Mouse (Mus musculus) adrenal gland, adult 2 months (tissue): ENCODE measurements around the gene Fer. TPM values are rescaled to one million over a fixed set of nuclear protein-coding genes. Genes with fewer than 3 reads are reported as not detected.

Experiments used
- DNase-seq: peaks from one replicate; pipeline ENCODE4 v3.0.0; 2021
- polyA plus RNA-seq: library from polyadenylated mRNA; depleted of rRNA; stranded (reverse); fragments of >200 nt; gene quantifications from 2 replicates; pipeline ENCODE4 v1.2.3, GENCODE M21; 2012
- total RNA-seq, 2 experiments: library from RNA; stranded (reverse); gene quantifications; 2 replicates each; pipeline ENCODE4 v1.2.3; 2021

Gene Fer
- total and polyA plus RNA-seq, 3 experiments, result 0.83 to 18.7 (median 17.6) TPM

DNA sequence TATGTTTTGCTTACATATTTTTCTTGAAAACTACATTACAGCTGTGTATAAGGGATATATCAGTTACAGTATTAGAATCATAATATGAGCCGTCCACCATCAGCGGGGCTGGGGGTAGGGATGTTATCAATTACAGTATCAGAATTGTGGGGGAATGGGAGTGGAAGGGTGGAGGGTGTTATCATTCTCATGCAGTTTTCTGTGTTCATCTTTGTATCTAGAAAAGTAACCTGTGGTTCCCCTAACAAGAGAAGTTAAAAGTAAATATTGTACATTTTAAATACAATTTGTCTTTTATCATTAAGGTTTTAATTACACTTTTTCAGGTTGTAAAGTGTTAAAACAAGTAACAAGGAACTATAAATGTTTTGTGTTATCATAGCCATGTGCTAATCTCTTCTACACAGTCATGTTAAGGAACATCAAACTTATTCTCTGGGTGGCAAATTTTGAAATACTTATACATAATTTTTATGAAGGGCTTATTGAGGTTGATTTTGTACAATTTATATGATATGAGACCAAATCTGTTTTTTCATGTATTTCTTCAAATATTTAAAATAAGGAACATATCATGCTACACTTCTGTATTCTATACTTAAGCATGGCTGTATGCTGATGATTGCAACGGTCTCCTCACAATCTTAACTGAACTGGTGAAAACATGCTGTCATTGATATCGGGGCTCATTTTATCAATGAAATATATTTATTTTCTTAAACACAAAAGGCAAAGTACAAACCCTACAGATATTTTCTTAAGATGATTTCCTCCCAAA, 116.1 kb downstream of the Fer start:
- no peak for DNase-seq

GRCm38 (mm10) chr17:63980167-63980566, 117.3 kb downstream of the Fer start:
- no peak for DNase-seq

DNA sequence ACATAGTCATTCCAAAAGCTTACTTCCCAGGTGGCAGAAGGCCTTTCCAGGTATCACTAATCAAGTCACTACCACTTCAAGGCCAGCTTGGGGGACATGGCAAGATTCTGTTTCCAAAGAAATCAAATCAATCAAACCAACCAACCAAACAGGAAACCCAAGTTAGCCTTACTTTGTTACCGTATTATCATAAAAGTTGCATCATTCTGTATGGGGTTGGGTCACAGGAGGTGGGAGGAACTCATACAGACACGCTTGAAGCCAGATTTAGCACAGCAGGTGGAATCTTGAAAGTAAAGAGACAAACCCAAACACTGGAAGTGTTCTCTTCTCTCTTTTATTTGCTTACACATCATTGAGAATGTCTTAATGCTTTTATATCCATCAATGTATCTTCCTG, 125.8 kb downstream of the Fer start:
- DNase-seq, result no peak

DNA sequence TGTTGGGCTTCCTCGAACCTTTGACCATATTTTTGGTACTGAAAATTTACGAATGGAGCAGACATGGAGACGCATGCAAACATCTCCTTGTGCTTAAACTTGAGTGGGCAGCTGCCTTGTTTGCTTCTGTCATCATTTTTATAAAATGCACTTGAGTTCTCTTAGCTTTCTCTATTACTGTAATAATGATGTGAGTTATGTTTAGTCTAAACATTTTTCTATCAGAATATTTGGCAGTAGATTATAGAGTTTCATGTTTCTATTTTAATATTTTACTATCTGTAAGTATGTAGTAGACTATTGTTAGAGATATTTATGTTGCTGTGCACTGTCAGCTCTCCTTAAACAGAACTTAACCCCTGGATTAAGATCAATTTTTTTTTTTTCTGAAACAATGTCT, 128.3 kb downstream of the Fer start:
- no peak for DNase-seq

- DNase-seq, result peak; percentile 61
These were observed 133.1 kb downstream of the Fer start for GRCm38 (mm10) chr17:63995921-63996320.

DNA sequence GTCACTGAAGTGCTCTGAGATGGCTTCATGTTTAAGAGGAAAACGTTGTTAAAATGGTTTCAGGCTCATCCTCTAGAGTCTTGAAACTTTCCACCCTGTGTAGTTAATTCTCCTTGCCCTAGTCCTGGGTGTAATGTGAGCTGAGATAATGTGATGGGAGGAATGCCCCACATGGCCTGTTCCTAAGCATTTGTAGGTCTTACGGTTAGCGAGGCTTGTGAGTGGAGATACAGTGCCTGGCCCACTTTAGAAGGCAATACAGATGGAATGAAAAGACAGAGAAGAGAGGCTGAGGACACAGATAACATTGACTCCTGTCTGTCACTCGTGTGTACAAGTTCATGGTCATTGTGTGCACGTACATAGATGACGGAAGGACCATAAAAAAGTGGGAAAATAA, 134.8 kb downstream of the Fer start:
- DNase-seq, result no peak

DNA sequence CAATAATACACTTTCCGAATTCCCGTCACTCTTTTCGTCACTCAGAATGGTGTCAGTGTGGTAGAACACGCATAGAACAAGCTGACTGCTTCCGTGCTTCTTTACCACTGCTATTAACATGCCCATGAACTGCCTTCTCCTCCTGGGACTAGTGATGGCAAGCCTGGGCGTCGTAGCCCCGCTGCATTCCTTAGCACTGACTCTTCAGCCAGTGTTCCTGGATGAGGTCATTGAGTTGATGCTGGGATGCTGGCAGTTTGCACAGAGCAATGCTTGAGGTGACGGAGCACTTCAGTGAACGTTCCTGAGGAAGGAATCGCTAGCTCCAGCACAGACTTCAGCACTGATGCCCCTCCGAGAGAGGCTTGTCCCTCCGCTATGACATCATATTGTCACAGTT, 140.6 kb downstream of the Fer start:
- peak; percentile 29 for DNase-seq

- no peak for DNase-seq
These were observed 142.8 kb downstream of the Fer start for GRCm38 (mm10) chr17:64005575-64006249.

DNA sequence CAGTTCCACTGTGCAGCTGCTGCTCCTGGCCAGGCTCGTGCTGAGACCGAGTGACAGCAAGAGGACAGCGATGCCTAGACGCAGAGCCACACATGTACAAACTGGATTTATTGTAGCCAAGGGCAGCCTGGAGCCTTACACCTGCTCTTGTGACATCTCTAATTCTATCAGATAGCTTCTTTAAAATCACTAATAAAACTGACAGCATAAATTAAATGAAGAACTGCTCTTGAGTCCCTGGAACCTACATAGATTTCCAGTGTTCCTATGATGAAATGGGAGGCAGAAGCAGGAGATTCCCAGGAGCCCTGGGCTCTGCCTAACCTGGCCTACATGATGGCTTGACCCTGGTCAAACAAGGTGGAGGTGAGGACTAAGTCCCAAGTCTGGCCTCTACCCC, 153.7 kb downstream of the Fer start:
- DNase-seq, result no peak

DNA sequence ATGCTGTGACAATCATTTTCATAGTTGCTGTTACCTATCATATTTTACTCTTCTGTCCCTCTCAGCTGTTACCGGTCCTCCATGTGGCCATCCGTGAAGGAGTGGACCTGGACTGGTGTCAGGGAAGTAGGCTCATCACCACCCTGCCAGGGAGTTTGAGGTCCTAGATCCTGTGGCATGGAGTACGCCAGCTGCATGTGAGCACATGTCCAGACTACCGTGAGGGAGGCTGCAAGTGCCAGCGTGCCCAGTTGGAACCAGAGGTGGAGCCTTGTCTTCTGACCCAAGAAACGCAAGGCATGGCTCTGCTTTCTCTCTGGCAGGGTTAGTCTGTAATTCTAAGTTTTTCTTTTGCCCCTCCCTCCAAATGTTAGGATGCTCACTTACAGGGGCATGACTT, 155.4 kb downstream of the Fer start:
- no peak for DNase-seq

DNA sequence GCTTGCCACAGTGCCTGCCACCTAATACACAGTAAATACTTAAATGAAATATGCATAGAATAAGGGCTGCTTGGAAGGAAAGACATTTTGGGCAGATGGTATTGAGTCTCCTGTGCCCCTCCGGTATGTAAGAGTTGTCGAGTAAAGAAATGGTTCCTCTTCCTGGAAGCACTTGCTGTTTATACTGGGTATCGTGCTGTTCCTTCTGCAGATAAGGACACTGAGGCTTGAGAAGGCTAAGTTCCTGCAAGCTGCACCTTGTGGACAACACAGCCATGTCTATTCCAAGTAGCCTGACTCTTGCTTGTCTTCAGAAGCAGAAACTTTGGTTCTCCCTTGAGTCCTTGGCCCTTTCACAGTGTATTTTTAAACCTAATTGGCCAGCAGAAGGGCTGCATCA, 156.0 kb downstream of the Fer start:
- no peak for DNase-seq

- no peak for DNase-seq
These were observed 156.8 kb downstream of the Fer start for GRCm38 (mm10) chr17:64019646-64020045.

DNA sequence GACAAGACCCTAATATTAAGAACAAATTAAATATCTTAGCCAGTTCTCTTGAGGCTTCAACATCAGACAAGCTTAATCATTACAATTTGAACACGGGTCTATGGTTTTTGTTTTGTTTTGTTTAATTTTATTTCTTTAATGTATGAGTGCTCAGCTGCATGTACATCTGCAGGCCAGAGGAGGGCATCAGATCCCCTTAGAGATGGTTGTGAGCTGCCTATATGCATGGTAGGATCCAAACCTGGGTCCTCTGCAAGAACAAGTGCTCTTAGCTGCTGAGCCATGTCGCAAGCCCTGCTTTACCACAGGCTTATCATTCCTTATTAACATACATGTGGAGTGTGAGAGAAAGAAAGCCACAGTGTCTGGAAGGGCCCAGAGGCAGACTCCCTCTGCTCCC, 163.6 kb downstream of the Fer start:
- DNase-seq, result no peak

DNA sequence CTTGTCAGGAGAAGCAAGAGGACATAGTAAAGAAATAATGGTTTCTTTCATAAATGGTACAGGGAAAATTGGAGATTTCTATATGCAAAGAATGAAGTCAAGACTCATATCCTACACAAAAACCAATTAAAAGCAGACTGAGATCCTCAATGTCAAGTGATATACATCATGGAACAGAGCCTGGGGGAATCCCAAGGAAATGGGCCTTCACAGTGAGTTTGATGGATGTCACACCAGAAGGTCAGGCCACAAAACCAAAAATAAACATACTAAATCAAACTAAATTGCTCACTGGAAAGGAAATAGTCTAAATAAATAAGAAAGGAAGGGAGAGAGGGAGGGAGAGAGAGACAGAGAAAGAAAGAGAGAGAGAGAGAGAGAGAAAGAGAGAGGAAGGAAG, 178.9 kb downstream of the Fer start:
- no peak for DNase-seq

DNA sequence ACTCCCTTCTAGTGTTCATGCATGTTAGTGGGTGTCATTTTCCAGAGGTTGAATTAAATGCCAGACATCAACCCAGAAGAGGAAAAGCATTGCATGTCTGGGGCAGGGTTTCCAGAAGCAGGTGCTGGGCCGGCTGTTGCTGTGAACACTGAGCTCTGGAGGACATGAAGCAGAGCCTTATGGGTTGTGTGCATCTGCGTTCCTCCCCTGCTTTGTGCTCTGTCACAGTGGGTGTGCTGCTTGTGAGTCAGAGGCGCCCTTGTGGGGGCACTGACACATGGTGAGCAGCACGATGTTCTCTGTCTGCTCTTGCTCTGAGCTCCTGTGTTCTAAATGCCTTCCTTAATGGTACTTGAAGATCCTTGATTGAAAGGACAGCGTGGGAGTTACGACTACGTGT, 182.5 kb downstream of the Fer start:
- peak; percentile 13 for DNase-seq

DNA sequence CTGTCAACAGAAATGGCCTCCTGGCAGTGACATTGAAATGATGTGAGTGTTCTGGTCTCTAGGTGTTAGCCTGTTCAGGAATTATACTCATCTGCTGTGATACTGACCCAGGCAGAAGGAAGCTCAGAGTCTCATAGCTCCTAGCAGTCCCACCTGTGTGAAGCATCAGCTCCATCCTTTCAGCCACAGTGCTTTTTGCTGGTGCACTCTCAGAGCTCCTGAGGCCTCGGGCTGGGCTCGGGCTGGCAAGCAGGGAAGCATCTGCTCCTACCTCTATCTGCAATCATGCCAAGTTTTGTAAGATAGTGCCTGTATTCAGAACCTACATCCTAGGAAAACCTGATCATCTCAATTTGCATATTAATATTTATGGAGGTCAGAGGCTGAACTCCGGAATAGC, 183.7 kb downstream of the Fer start:
- DNase-seq, result no peak

DNA sequence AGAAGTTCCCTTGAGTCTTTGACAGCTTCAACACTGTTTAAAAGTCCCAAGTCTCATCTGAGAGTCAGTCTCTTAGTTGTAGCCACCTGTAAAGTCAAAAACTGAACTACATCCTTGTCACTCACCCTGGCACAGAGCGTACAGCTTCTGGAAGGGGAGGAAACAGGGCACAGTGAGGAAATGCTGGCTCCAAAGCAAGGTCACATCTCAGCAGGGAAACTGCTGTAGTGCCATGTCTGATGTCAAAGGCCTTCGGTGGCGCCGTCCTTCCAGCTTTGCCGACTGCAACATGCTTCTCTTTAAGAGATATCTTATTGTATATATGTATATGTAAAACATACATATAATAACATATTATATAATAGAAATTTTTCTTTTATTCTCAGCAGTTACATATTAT, 188.0 kb downstream of the Fer start:
- peak; percentile 45 for DNase-seq

DNA sequence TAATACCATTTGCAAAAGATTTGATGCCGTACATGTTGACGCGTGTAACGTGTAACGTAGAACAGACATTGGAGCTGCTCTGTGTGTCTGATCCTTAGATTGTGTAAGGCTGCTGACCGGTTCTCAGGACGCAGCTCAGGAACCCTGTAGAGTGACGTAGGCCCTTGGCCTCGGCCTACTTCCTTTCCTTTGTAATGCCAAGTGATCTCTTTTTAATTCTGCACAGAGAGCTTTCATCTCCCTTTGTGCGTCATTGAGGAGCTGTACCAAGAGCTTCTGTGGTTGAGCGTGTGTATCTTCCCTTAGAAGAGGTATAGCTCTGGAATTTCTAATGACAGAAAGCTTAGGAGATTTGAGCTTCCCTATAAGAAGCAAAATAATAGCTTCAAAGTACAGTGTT, 190.8 kb downstream of the Fer start:
- peak; percentile 12 for DNase-seq

DNA sequence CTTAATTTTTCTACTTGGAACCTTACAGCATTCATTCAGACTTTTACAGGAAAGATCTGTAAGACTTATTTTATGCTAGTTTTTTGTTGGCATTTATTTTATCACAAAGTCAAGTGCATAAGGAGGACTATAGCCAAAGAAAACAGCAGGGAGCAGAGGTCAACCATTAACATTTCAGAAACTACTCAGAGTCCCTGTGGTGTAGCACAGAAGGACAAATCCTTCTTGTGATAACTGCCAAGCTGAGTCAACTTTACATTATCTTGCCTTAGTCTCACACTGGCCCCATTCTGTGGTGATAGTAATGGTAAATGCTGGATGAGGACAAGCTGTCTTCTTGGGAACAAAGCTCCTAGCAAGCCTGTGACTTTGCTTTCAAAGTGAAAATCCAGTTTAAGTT, 197.7 kb downstream of the Fer start:
- DNase-seq, result peak; percentile 67

DNA sequence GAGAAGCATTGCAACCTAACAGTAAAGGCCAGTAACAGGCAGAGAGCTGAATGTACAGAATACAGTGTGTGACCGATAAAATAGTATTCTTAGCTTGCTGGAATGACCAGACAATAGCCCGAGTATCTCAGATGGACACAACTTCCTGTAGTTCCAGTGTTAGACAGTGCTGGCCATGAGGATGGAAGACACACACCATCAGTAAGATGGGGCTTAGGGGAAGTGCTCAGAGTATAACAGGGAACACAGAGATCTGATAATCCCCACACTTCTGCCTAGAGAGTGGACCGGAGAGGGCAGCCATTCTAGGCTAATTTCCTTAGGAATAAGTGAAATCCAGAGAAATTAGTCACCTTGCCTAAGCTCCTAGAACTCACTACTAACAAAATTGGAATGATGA, 202.4 kb downstream of the Fer start:
- no peak for DNase-seq

DNA sequence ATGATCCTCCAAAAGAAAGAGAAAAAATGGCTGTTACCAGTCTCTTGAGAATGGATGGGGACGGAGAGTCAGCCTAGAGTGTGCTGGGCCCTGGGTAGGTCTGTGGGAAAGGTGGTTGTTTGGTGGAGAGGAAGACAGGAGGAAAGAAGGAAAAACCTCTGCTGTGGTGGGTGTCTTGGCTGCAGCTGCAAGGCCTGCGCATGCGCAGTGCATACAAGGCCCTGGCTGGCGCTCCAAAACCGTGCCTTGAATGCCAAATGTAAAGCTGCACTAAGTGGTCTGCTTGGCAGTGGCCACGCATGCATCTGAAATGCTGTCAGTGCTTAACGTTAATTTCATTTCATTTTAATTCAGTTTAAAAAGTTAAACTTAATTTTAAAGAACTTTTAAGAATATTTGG, 214.5 kb downstream of the Fer start:
- no peak for DNase-seq

DNA sequence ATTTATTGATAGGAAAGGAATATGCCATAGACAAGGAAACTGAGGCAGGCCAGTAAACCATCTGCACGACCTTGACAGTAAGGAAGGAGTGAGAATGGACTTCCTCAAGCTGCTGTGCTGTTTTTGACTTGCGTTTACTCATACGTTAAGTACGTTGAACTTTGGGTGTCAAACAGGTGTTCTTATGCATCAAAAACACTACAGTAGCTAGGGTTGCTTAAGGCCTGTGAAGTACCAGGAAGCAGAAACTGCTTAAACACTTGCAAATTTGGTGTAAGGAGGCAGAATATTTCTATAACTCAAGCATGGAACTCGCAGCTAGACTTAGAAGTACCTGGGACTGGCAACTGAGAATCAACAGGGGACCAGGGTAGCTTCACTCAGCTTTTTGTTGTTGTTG, 221.9 kb downstream of the Fer start:
- DNase-seq, result no peak

DNA sequence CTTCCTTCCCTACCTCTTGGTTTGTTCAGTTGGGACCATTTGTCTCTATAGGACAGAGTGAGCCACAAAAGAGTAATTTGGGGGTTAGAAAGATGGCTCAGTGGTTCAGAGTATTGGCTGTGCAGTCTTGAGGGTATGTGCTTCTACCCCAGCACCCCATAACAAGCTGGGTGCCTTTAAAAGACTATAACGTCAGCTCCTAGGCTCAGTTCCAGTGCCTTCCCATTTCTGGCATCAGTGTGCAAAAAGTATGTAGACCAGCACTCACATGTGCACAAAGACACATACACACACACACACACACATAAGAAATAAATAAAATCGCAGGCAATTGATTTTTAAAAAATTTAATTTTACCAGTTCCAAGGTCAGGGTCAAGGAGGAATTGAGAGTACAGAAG, 222.6 kb downstream of the Fer start:
- no peak for DNase-seq
